Mouse (Mus musculus) spleen, postnatal 4 days (tissue): ENCODE results near the gene Fez1.

Experiments
- DNase-seq, 2 experiments: peaks; one replicate each; pipeline ENCODE4 v3.0.0; 2022; ENCODE audit warnings: low spot score in 2 of 2

Fez1 gene

DNA sequence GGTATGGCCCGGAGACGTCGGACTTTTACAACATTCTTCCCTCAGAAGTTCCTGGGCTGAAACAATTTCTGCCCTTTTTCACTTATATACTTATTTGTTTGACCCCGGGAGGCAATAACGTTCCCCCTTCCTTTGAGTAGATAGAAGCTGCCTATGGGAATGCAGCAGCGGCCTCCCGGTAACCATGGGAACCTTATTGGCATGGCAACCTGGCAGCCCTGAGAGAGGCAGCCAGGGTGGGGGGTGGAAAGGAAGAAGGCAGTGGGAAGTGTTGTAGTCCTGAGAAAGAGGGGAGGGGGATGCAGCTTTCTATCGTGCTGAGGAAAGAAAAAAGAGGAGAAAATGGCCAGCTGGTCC lies at the start of gene Fez1:
Gene Fez1 (plus strand): TSS at position 221 of the 357 bp plus-strand sequence.
- DNase-seq = no peak

GRCm38 (mm10) chr9:36783921-36784320 lies 37.7 kb upstream of the Fez1 start:
- no peak for DNase-seq

DNA sequence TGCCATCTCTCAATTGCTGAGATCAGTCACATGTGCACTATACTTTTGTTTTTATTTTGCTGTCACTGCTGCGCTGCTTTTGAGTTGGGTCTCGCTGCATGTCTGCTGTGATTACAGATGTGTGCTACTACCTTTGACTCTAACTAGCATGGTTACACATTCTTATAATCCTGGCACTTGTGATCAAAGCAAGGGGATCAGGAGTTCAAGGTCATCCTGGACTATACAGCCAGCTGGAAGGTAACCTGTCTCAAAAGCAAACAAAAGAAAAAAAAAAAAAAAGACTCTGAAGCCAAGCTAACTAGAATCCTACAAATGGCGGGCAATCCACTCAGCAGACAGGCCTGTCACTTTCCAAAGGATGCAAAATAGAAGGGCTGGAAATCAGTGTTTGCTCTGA lies 29.5 kb upstream of the Fez1 start:
- DNase-seq = no peak

- DNase-seq = no peak
These were observed 27.2 kb upstream of the Fez1 start for GRCm38 (mm10) chr9:36794487-36794886.

DNA sequence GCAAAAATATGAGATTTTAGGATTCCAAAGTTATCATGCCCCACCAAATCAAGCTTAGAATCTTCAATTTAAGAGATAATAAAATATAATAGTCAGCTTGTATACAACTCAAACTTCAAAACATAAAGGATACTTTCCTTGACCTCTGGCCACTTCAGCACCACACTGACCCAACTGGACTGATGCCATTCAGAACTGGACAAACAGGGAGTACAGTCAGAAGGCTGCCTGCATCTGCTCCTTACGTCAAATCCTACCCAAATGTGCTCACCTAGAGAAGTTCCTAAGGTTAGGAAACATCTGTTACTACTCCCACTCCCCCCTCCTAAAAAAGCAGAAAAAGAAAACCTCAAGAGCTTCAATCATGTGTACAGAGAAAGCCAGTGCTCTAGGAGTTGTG lies 26.1 kb upstream of the Fez1 start:
- no peak for DNase-seq

GRCm38 (mm10) chr9:36796224-36796623 lies 25.4 kb upstream of the Fez1 start:
- no peak for DNase-seq

- peak; percentile 93 to 95 for DNase-seq
These were observed 24.7 kb upstream of the Fez1 start, which contains the start of gene Ei24 for GRCm38 (mm10) chr9:36796781-36797555. Gene Ei24 (minus strand): TSS chr9:36797393.

DNA sequence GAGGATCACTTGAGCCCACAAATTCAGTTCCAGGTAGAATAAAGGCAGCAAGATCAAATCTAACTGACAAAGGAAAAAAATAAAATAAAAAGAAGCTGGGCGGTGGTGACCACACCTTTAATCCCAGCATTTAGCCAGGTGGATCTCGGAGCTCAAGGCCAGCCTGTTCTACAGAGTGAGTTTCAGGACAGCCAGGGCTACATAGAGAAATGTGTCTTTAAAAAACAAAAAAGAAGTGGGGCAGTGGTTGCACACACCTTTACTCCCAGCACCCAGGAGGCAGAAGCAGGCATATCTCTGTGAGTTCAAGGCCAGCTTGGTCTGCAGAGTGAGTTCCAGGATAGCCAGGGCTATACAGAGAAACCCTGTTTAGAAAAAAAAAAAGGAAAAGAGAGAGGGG lies 19.7 kb upstream of the Fez1 start:
- no peak for DNase-seq

DNA sequence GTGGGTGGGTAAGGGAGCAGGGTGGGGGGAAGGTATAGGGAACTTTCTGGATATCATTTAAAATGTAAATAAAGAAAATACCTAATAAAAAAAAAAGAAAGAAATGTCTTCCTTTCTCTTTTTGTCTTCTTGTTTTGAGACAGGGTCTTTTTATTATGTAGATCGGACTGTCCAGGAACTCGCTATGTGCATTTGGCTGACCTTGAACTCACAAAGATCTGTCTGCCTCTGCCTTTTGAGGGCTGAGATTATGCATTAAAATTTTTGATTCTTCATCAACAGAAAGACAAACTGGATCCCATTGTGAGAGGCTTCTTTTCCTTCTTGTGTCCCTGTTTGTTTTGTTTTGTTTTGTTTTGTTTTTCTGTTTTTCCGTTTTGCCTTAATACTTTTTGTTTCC lies 18.7 kb upstream of the Fez1 start:
- no peak for DNase-seq

DNA sequence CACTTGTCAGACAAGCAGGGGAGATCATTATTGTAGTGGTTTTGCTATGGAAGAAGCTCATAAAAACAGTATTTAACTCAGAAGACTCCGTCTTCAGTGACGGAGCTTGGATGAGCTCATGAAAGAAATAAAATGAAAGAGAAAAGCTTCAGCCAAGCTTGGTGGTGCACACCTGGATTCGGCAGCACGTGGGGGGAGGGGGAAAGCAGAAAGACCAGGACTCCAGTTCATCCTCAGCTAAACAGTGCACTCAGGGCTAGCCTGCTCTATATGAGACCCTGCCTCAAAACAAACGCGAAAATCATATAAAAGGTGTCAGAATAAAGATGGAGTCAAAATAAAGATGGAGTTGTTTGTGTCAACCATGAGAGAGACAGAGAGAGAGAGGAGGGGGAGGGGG lies 18.3 kb upstream of the Fez1 start:
- no peak for DNase-seq

- DNase-seq = no peak
These were observed 17.7 kb upstream of the Fez1 start for GRCm38 (mm10) chr9:36803926-36804325.

DNA sequence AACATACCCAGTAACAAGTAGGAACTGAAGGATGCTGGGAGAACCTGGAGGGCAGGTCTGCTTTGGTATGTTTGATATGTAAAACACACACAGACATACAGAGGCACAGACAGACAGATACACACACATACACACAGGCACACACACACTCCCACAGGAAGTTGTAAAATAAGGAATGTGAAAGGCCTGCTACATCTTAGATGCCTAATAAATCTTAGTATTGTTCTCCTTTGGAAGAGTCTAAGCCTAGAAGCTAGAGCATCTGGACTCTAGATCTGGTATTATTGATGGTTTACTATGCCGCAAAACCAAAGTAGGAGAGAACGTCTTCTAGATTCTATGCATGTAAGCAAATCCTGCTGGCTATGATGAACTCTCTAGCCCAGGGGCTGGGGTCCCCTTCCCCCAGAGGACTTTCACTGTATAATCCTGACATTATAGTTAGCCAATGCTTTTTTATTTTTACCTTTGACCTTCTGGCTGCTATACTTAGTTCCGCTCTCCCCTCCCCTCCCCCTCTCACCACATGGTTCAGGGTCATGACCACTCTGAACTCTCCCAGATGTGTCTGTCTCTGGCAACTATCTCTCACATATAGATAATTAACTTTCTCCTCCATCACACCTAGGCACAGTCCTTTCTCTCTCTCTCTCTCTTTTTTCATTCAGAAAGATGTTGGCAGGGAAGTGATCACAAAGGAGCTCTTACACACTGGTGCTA lies 16.2 kb upstream of the Fez1 start:
- DNase-seq = no peak

DNA sequence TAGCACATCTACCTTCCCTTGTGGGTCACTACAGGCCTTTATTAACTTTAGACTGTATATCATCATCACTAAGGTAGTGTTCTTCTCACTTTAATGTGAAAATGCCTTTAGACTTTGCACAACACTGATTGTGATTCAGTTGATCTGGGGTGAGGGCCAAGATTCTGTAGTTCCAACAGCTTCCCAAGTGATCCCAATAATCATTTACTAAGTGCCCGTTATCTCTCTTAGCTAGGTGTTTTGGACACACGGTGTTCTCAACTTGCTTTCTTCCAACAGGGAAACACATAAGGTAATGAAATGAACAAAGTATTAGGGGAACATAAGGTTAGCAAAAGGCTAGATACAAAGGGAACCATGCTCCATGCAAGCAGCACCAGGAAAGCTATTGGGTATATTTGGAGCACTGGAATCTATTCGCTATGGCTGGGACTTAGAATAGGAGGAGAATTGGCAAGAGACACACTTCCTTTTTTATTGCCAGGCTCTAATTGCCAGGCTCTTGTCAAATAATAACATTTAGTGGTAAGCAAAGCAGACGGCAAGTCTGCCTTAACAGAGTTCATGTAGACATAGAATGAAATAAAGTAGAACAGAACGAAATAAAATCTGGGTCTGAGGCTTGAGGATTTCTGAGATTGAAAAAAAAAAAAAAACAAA lies 13.4 kb upstream of the Fez1 start:
- no peak for DNase-seq

DNA sequence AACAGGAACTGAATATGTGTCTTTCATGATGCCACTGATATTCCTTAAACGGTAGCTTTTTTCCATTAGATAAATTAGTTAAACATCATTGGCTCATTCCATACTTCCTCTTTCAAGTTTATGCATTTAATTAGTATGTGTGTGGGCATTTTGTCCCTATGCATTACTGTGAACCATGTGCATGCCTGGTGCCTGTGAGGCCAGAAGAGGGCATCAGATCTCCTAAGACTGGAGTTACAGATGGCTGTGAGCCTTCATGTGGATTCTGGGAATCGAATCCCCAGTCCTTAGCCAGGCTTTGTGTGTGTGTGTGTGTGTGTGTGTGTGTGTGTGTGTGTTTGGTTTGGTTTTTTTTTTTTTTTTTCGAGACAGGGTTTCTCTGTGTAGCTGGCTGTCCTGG lies 7.2 kb upstream of the Fez1 start:
- no peak for DNase-seq

DNA sequence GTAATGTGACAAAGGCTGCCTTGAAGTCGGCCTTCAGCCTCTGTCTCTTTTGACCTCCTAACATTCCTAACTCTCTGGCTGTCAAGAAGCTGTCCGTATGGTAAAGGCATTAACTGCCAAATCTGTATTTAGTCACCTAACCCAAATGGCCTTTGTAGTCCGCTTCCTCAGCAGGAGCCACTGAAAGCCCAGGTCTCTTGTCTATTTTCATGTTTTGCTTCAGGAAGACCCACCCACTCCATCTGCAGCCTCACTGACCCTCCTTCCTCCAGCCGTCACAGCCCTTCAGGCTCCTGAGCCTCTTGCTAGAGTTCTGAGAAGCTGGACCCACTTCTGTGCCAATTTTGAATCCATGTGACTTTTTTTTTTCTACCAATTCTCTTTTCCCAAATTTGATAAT lies 2.8 kb upstream of the Fez1 start:
- no peak for DNase-seq

GRCm38 (mm10) chr9:36820969-36821643 lies 558 bp upstream of the Fez1 start:
- DNase-seq = no peak

DNA sequence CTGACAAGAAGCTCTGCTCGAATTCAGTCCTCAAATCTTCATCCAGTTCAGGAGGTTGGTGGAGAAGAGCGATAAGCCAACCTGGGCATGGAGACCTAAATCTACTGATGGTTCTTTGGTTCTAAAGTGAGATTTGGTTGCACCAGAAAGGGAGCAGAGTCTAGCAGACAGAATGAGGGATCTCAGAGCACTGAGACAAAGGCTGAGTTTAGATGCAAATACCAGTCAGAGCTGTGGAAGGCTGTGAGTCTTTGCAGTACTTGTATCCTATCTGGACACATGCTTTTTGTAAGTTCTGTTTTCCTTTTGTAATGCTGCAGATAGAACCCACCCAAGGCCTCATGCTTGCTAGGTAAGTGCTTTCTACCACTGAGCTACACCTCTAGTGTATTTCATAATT lies 360 bp downstream of the Fez1 start:
- no peak for DNase-seq

- DNase-seq = no peak
These were observed 5.1 kb downstream of the Fez1 start for GRCm38 (mm10) chr9:36826612-36827363.

DNA sequence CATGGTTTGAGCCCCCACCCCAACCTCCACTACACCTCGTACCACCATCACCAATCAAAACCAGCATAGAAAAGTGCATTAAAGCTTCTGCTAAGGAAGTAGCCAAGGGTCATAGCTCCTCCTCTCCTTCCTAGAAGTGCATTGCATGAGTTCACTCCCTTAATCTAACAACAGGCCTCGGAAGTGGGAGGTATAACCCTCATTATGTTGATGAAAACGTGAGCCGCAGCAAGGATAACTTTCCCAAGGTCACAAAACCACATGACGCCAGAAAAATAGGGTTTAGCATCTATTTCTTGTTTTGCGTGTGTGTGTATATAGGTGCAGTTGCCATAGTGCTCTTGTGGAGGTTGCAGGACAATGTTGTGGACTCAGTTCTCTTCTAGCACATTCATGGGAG lies 9.7 kb downstream of the Fez1 start:
- DNase-seq = no peak

DNA sequence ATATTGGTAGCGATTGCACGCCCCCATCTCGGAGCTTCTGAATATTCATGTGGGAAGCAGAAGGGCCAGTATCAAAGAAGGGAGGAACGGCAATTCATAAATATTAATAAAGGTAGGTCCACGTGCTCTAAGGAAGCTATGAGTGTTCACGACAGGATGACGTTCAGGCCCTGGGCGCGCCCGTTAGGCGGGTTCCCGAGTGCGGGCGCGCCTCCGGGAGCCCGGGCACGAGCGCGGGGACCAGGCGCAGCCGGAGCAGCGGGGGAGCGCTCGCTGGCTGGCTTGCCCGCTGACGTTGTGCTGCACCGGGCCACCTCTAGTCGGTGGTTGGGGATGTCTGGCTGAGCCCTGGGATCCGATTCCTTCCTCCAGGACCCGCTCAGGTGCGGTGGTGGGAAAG lies 10.9 kb downstream of the Fez1 start:
- DNase-seq = peak in 1 of 2 experiments; percentile 59

DNA sequence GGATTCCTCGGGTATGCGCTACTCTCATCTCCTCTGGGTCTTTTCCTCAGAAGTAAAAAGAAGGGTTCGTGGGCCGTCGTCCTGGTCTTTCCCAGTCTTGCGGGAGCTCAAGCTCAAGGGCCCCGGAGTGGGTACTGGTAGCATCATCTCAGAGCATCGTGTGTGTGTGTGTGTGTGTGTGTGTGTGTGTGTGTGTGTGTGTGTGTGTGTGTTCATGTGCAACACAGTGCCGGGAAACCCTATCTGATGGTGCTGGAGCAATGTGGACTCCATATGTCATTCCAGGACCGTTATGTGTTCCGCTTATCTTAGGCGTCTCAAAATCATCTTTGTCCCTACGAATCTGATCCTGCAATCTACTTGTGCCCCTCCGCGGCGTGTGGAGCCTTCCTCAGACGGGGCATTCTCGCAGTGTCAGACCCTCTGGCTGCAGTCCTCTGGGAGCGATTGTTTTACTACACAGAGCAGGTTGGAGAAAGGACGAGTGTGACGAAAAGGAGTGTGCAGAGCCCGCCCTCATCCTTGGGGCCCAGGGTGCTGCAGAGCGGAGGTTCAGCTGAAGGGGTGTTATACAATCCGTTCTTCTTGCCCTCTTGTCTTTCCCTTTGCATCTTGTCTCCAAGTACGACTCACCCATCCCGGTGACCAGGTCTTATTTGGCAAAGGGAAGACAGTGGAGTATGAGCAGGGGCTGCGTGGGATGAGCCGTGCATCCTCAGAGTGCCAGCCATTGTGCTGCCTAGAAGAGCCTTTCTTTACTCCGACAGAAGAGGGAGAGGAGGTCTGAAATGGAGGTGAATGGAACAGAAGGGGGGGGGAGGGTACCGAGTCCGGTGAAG lies 11.6 kb downstream of the Fez1 start:
- no peak for DNase-seq
